Mouse (Mus musculus) myocyte (in vitro differentiated cells): ENCODE measurements around the gene Fhit. TPM values are rescaled to one million over a fixed set of nuclear protein-coding genes. Genes with fewer than 3 reads are reported as not detected.

Experiments used
- H3K27me3 ChIP-seq: one replicate; pipeline ENCODE4 v1.6.1; 2011; ENCODE audit not compliant: control insufficient read depth, insufficient read depth, insufficient read length
- H3K36me3 ChIP-seq: one replicate; pipeline ENCODE4 v1.6.1; 2011; ENCODE audit not compliant: control insufficient read depth, insufficient read depth
- H3K4me2 ChIP-seq: one replicate; pipeline ENCODE4 v1.6.1; 2011; ENCODE audit warnings: low read depth, control low read depth
- H3K4me3 ChIP-seq: one replicate; pipeline ENCODE4 v1.5.1; 2011; ENCODE audit warnings: mild to moderate bottlenecking, control low read depth, moderate library complexity
- H3K79me2 ChIP-seq: one replicate; pipeline ENCODE4 v1.6.1; 2011; ENCODE audit not compliant: control insufficient read depth, insufficient read depth
- H3ac ChIP-seq: one replicate; pipeline ENCODE4 v1.6.1; 2011; ENCODE audit not compliant: control insufficient read depth, insufficient read length
- CEBPB ChIP-seq: IDR thresholded peaks from 2 replicates; pipeline ENCODE4 v1.6.1; 2011; ENCODE audit warnings: mild to moderate bottlenecking, moderate library complexity; ENCODE audit not compliant: poor library complexity, insufficient read depth, severe bottlenecking
- E2F4 ChIP-seq: IDR thresholded peaks from one replicate; pipeline ENCODE4 v1.6.1; 2011; ENCODE audit warnings: mild to moderate bottlenecking, control low read depth, moderate library complexity; ENCODE audit not compliant: insufficient read depth
- MAX ChIP-seq: IDR thresholded peaks from one replicate; pipeline ENCODE4 v1.6.1; 2011; ENCODE audit warnings: low read depth, mild to moderate bottlenecking, control low read depth
- MYOD1 ChIP-seq, 3 experiments: IDR thresholded peaks; one replicate each; pipeline ENCODE4 v1.6.1; 2011; ENCODE audit warnings: control low read depth in 2 of 3, low read depth in 2 of 3, mild to moderate bottlenecking in 2 of 3, moderate library complexity in 1 of 3; ENCODE audit not compliant: insufficient read length in 2 of 3, control insufficient read depth in 1 of 3
- MYOG ChIP-seq, 3 experiments: IDR thresholded peaks; one replicate each; pipeline ENCODE4 v1.6.1; 2011; ENCODE audit warnings: control low read depth in 2 of 3, low read depth in 2 of 3, mild to moderate bottlenecking in 2 of 3; ENCODE audit not compliant: insufficient read length in 2 of 3, control insufficient read depth in 1 of 3, insufficient read depth in 1 of 3
- POLR2A ChIP-seq: IDR thresholded peaks from one replicate; pipeline ENCODE4 v1.6.1; 2011; ENCODE audit warnings: low read depth, mild to moderate bottlenecking, control low read depth, moderate library complexity; ENCODE audit not compliant: insufficient read length
- POLR2AphosphoS2 ChIP-seq: IDR thresholded peaks from one replicate; pipeline ENCODE4 v1.6.1; 2011; ENCODE audit warnings: low read depth, control low read depth; ENCODE audit not compliant: insufficient read length
- REST ChIP-seq: IDR thresholded peaks from one replicate; pipeline ENCODE4 v1.6.1; 2011; ENCODE audit warnings: mild to moderate bottlenecking, control low read depth, moderate library complexity; ENCODE audit not compliant: insufficient read depth, insufficient read length
- SRF ChIP-seq: IDR thresholded peaks from one replicate; pipeline ENCODE4 v1.6.1; 2011; ENCODE audit warnings: low read depth; ENCODE audit not compliant: control insufficient read depth, insufficient read length
- TCF12 ChIP-seq: IDR thresholded peaks from one replicate; pipeline ENCODE4 v1.6.1; 2011; ENCODE audit warnings: mild to moderate bottlenecking, control low read depth; ENCODE audit not compliant: poor library complexity, insufficient read depth, severe bottlenecking
- TCF3 ChIP-seq: IDR thresholded peaks from one replicate; pipeline ENCODE4 v1.6.1; 2011; ENCODE audit warnings: low read depth, control low read depth; ENCODE audit not compliant: insufficient read length
- USF1 ChIP-seq: IDR thresholded peaks from one replicate; pipeline ENCODE4 v1.6.1; 2011; ENCODE audit warnings: low read depth, mild to moderate bottlenecking, control low read depth, moderate library complexity
- polyA plus RNA-seq: library from polyadenylated mRNA; unstranded; fragments of >200 nt; fragmentation: generic; extraction: Trizol; gene quantifications from one replicate; pipeline ENCODE4 v1.2.1, GENCODE M21; 2012; ENCODE audit warnings: missing spikeins

Gene Fhit
- polyA plus RNA-seq, 1 experiment = not detected

DNA sequence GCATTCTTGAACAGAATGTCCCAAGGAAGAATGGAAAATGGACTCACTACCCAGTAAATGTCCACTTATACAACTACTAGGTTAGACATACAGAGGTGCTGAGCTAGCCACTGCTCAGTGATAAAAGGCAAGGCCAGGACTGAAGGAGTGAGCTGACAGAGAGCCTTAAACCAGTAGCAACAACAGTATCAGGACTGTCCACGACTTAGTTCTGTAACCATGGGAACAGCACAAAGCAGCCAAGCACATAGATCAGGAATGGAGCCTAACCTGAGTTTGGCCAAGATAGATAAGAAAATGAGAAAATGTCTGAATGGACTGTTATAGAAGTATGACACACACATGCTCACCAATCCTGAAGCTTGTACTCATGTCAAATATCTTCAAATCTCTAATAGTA lies 279.1 kb downstream of the Fhit start:
- Histone ChIP-seq H3K27me3 (no peaks in the 10 kb centered on the region), H3K36me3 (no peaks in the 10 kb centered on the region), H3ac (no peak overlapping the region), H3K4me3 (no peak overlapping the region), H3K4me2 (no peak overlapping the region), H3K79me2 (no peaks in the 10 kb centered on the region)
- TF ChIP-seq TCF12 (no peak), CEBPB (no peak), POLR2AphosphoS2 (no peak), MYOG (IDR thresholded peaks at IDR 0.05; ENCODE audit: control insufficient read depth in 1 of 3, insufficient read depth in 1 of 3, insufficient read length in 2 of 3, low read depth in 2 of 3) (no peak), REST (no peak)

DNA sequence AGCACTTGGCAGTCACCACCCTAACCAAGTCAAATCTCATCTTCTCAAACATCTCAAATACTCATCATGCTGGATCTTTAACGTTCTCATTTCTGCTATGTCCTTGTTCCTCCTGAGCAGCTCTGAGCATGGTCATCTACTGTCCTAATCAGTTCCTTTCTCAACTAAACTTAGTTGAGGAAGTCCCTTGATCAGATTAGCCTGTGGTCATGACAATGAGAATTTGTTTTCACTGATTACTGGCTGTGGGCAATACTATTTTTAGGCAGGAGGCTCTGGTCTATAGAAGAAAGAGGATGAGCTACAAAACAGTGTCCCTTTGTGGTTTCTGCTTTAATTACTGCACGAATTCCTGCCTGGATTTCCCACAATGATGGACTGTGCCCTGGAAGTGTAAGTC lies 281.1 kb downstream of the Fhit start:
- H3ac ChIP-seq = no peak overlapping the region

GRCm38 (mm10) chr14:10874595-10875372 lies 287.1 kb downstream of the Fhit start:
- no peaks in the 10 kb centered on the region for H3K36me3 ChIP-seq
- TF ChIP-seq SRF = no peak
- no peak for TF ChIP-seq CEBPB
- TF ChIP-seq POLR2AphosphoS2 = no peak
- TF ChIP-seq TCF12 = no peak
- TF ChIP-seq MYOD1 (IDR thresholded peaks at IDR 0.05; ENCODE audit: control insufficient read depth in 1 of 3, insufficient read length in 2 of 3, low read depth in 2 of 3) = no peak
- TF ChIP-seq MYOG (IDR thresholded peaks at IDR 0.05; ENCODE audit: control insufficient read depth in 1 of 3, insufficient read depth in 1 of 3, insufficient read length in 2 of 3, low read depth in 2 of 3) = no peak
- TF ChIP-seq MAX = no peak
- TF ChIP-seq USF1 = no peak
- no peak for TF ChIP-seq REST
- TF ChIP-seq E2F4 = no peak
- no peak for TF ChIP-seq POLR2A
- no peak for TF ChIP-seq TCF3
- H3K4me2 ChIP-seq = no peak overlapping the region
- no peaks in the 10 kb centered on the region for H3K79me2 ChIP-seq
- H3K4me3 ChIP-seq = no peak overlapping the region
- H3ac ChIP-seq = no peak overlapping the region
- H3K27me3 ChIP-seq = no peaks in the 10 kb centered on the region

More for the DNA sequence above, 281.1 kb downstream of the Fhit start:
- no peaks in the 10 kb centered on the region for H3K27me3 ChIP-seq
- no peaks in the 10 kb centered on the region for H3K36me3 ChIP-seq
- no peak overlapping the region for H3K4me3 ChIP-seq
- TF ChIP-seq E2F4 (no peak), TCF12 (no peak), POLR2A (no peak), USF1 (no peak), SRF (no peak)
- H3K79me2 ChIP-seq = no peaks in the 10 kb centered on the region
- H3K4me2 ChIP-seq = no peak overlapping the region

DNA sequence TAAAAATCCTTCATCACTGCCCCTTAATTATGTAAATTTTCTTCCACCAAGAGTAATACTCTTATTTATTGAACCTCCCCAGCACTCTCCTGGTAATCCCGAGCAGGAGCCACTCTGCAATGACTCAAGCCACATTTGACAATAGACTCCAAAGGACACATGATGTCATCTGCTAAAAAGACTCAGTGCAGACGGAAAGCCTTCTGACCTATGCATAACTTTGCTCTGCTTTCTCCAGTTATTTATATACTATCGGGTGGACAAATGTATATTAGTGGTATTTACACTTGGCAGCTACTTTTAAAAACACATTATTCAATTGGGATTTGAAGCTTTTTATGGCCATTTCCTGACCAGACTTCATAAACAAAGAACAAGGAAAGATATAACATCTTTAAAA lies 304.2 kb downstream of the Fhit start:
- TF ChIP-seq TCF3 = no peak
- TF ChIP-seq MYOG (IDR thresholded peaks at IDR 0.05; ENCODE audit: control insufficient read depth in 1 of 3, insufficient read depth in 1 of 3, insufficient read length in 2 of 3, low read depth in 2 of 3) = no peak
- TF ChIP-seq POLR2A = no peak
- no peak for TF ChIP-seq USF1
- no peak for TF ChIP-seq SRF
- TF ChIP-seq REST = no peak
- TF ChIP-seq POLR2AphosphoS2 = no peak
- TF ChIP-seq MYOD1 (IDR thresholded peaks at IDR 0.05; ENCODE audit: control insufficient read depth in 1 of 3, insufficient read length in 2 of 3, low read depth in 2 of 3) = no peak
- TF ChIP-seq MAX = no peak
- TF ChIP-seq E2F4 = no peak
- no peak for TF ChIP-seq TCF12
- no peak for TF ChIP-seq CEBPB
- H3K27me3 ChIP-seq = no peaks in the 10 kb centered on the region
- H3K4me2 ChIP-seq = no peak overlapping the region

DNA sequence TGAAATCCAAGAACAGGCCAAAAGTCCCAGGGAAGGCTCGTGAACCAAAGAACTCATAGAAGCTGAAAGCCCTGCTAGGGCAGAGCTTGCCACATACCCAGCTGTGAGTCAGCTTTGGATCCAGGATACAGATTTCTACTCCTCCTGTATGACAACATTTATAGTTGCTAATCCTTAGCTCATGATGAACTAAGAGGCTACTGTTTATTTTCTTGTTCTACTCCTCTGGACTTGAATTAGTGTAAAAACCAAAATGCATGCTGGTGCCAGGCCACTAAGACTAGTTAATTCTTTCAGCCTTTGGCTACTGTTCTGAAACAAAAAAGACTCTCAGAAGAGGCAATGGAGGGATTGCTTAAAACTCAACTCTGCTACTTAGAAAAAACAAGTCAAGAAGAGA lies 309.9 kb downstream of the Fhit start:
- Histone ChIP-seq H3K4me3 (no peak overlapping the region), H3ac (no peak overlapping the region), H3K27me3 (no peaks in the 10 kb centered on the region), H3K36me3 (no peaks in the 10 kb centered on the region), H3K79me2 (no peaks in the 10 kb centered on the region), H3K4me2 (no peak overlapping the region)
- no peak for TF ChIP-seq SRF
- TF ChIP-seq POLR2A = no peak
- no peak for TF ChIP-seq TCF3
- no peak for TF ChIP-seq E2F4
- no peak for TF ChIP-seq POLR2AphosphoS2
- no peak for TF ChIP-seq REST
- no peak for TF ChIP-seq USF1
- no peak for TF ChIP-seq TCF12
- TF ChIP-seq MYOD1 (IDR thresholded peaks at IDR 0.05; ENCODE audit: control insufficient read depth in 1 of 3, insufficient read length in 2 of 3, low read depth in 2 of 3) = no peak
- no peak for TF ChIP-seq CEBPB
- TF ChIP-seq MYOG (IDR thresholded peaks at IDR 0.05; ENCODE audit: control insufficient read depth in 1 of 3, insufficient read depth in 1 of 3, insufficient read length in 2 of 3, low read depth in 2 of 3) = no peak
- TF ChIP-seq MAX = no peak

More for the DNA sequence above, 304.2 kb downstream of the Fhit start:
- H3K36me3 ChIP-seq = no peaks in the 10 kb centered on the region
- H3ac ChIP-seq = no peak overlapping the region
- H3K79me2 ChIP-seq = no peaks in the 10 kb centered on the region
- H3K4me3 ChIP-seq = no peak overlapping the region
